Mouse (Mus musculus): ENCODE data around the gene Apmap.

GRCm38 (mm10) chr2:150608087-150608799, at the start of gene Apmap:
- TF ChIP-seq CTCF (IDR thresholded peaks at IDR 0.05; ENCODE audit: low read depth) (peak; percentile 31), EP300 (IDR thresholded peaks at IDR 0.05; ENCODE audit: low read depth) (no peak)

Measured in liver, embryonic 14.5 days (tissue).